Mouse (Mus musculus): ENCODE data around the gene Gm48551.

DNA sequence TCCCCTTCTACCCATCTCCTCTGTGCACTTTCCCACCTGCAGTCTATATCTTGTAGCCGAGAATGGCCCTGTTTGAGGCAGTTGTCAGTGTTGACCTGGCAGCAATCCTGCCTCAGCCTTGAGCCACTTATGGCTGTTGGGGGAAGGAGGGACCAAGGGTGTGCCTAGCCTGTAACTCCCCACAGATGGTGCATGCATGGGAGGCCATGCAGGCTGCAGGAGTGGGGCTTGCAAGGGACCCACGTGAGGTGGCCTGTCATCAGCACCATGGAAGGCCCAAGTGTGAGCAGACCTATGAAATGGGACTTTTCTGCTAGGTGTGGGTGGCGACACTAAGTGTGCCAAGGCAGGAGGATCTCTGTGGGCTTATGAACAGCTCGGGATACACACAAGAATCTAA is 19.2 kb upstream of the Gm48551 start:
- TF ChIP-seq CTCF (IDR thresholded peaks at IDR 0.05; ENCODE audit: low read depth, low read length): no peak
- TF ChIP-seq POLR2A (IDR thresholded peaks at IDR 0.05; ENCODE audit: borderline replicate concordance, low read depth, low read length): no peak

Measured in bone marrow macrophage, adult 2 months (primary cell).